Mouse (Mus musculus): ENCODE measurements at regions not wholly inside any gene's neighbourhood (a gene's known extent, or its start where the extent isn't known, plus 50 kb on each side); places are given as distances from the start of the nearest gene placed in this dataset.

- Histone ChIP-seq H3K4me2 (ENCODE audit: low read depth, low read length, poor library complexity, severe bottlenecking) (no peak overlapping the region), H3K9me3 (ENCODE audit: low read length) (no peaks in the 10 kb centered on the region), H3K27me3 (ENCODE audit: insufficient read depth, low read length) (no peaks in the 10 kb centered on the region), H3K36me3 (ENCODE audit: insufficient read depth, low read length) (no peaks in the 10 kb centered on the region), H3K9ac (replicated peaks; ENCODE audit: low read length, poor library complexity, severe bottlenecking) (no peak overlapping the region), H3K27ac (ENCODE audit: low read depth, low read length) (no peak overlapping the region), H3K4me3 (ENCODE audit: low read depth, low read length) (no peak overlapping the region), H3K4me1 (ENCODE audit: insufficient read depth, low read length) (no peaks in the 10 kb centered on the region)
- DNase-seq (ENCODE audit: low spot score) (peak; percentile 73), ATAC-seq (ENCODE audit: low FRiP score) (no peak)
- WGBS = 80% methylated on average over 1 of the region's 1 CpGs
- TF ChIP-seq CTCF (IDR thresholded peaks at IDR 0.05) = no peak
Measured at GRCm38 (mm10) chr11:55712350-55712749, 104.4 kb upstream of the Glra1 start.

DNA sequence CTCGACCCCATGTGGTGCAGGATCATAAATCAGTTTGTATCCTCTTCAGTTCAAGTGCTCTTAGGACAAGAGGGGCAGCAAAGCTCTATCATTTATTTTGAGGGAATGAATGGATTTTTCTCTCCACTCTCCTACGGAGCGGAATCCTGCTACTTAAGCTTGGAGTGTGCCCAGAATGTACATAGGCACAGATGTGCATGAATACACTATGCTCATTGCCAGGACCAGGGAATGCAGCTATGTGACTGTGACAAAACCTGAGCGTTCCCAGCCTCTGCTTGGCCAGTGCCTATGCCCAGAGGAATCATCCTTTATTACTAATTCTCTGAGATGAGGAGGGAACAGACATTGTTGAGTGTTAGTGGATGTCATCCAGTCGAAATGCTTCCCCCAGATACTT, 99.5 kb upstream of the Glra1 start:
- no peaks in the 10 kb centered on the region for H3K36me3 ChIP-seq (ENCODE audit: insufficient read depth, low read length)
- no peaks in the 10 kb centered on the region for H3K27me3 ChIP-seq (ENCODE audit: insufficient read depth, low read length)
- H3K27ac ChIP-seq (ENCODE audit: low read depth, low read length) = no peak overlapping the region
- no peaks in the 10 kb centered on the region for H3K9me3 ChIP-seq (ENCODE audit: low read length)
- no peaks in the 10 kb centered on the region for H3K4me1 ChIP-seq (ENCODE audit: insufficient read depth, low read length)
- H3K4me3 ChIP-seq (ENCODE audit: low read depth, low read length) = no peak overlapping the region
- WGBS = 73% methylated on average over 5 of the region's 5 CpGs
- no peak for TF ChIP-seq CTCF (IDR thresholded peaks at IDR 0.05)
- no peak overlapping the region for H3K9ac ChIP-seq (replicated peaks; ENCODE audit: low read length, poor library complexity, severe bottlenecking)
- no peak for DNase-seq (ENCODE audit: low spot score)
- ATAC-seq (ENCODE audit: low FRiP score) = no peak
- no peak overlapping the region for H3K4me2 ChIP-seq (ENCODE audit: low read depth, low read length, poor library complexity, severe bottlenecking)

- H3K4me2 ChIP-seq (ENCODE audit: low read depth, low read length, poor library complexity, severe bottlenecking) = no peak overlapping the region
- no peak overlapping the region for H3K4me3 ChIP-seq (ENCODE audit: low read depth, low read length)
- WGBS = 86% methylated on average over 2 of the region's 2 CpGs
- no peak overlapping the region for H3K27ac ChIP-seq (ENCODE audit: low read depth, low read length)
- DNase-seq (ENCODE audit: low spot score) (no peak), ATAC-seq (ENCODE audit: low FRiP score) (no peak)
- H3K4me1 ChIP-seq (ENCODE audit: insufficient read depth, low read length) = no peaks in the 10 kb centered on the region
- H3K27me3 ChIP-seq (ENCODE audit: insufficient read depth, low read length) = no peaks in the 10 kb centered on the region
- H3K9me3 ChIP-seq (ENCODE audit: low read length) = no peaks in the 10 kb centered on the region
- H3K9ac ChIP-seq (replicated peaks; ENCODE audit: low read length, poor library complexity, severe bottlenecking) = no peak overlapping the region
- TF ChIP-seq CTCF (IDR thresholded peaks at IDR 0.05) = no peak
- no peaks in the 10 kb centered on the region for H3K36me3 ChIP-seq (ENCODE audit: insufficient read depth, low read length)
Measured at GRCm38 (mm10) chr11:55701921-55702320, 93.9 kb upstream of the Glra1 start.

- H3K36me3 ChIP-seq (ENCODE audit: insufficient read depth, low read length) = no peaks in the 10 kb centered on the region
- no peak overlapping the region for H3K27ac ChIP-seq (ENCODE audit: low read depth, low read length)
- DNase-seq (ENCODE audit: low spot score) = no peak
- no peak overlapping the region for H3K4me3 ChIP-seq (ENCODE audit: low read depth, low read length)
- ATAC-seq (ENCODE audit: low FRiP score) = no peak
- H3K4me1 ChIP-seq (ENCODE audit: insufficient read depth, low read length) = no peaks in the 10 kb centered on the region
- TF ChIP-seq CTCF (IDR thresholded peaks at IDR 0.05) = no peak
- WGBS = 25% methylated on average over 3 of the region's 3 CpGs
- no peak overlapping the region for H3K4me2 ChIP-seq (ENCODE audit: low read depth, low read length, poor library complexity, severe bottlenecking)
- no peak overlapping the region for H3K9ac ChIP-seq (replicated peaks; ENCODE audit: low read length, poor library complexity, severe bottlenecking)
- no peaks in the 10 kb centered on the region for H3K27me3 ChIP-seq (ENCODE audit: insufficient read depth, low read length)
- no peaks in the 10 kb centered on the region for H3K9me3 ChIP-seq (ENCODE audit: low read length)
Measured at GRCm38 (mm10) chr11:55685031-55685519, 77.1 kb upstream of the Glra1 start.

- H3K27ac ChIP-seq (ENCODE audit: low read depth, low read length) = no peak overlapping the region
- H3K4me2 ChIP-seq (ENCODE audit: low read depth, low read length, poor library complexity, severe bottlenecking) = no peak overlapping the region
- 48% methylated on average over 10 of the region's 10 CpGs for WGBS
- DNase-seq (ENCODE audit: low spot score) (no peak), ATAC-seq (ENCODE audit: low FRiP score) (no peak)
- no peaks in the 10 kb centered on the region for H3K4me1 ChIP-seq (ENCODE audit: insufficient read depth, low read length)
- no peak overlapping the region for H3K9ac ChIP-seq (replicated peaks; ENCODE audit: low read length, poor library complexity, severe bottlenecking)
- no peaks in the 10 kb centered on the region for H3K27me3 ChIP-seq (ENCODE audit: insufficient read depth, low read length)
- H3K4me3 ChIP-seq (ENCODE audit: low read depth, low read length) = no peak overlapping the region
- no peaks in the 10 kb centered on the region for H3K9me3 ChIP-seq (ENCODE audit: low read length)
- no peaks in the 10 kb centered on the region for H3K36me3 ChIP-seq (ENCODE audit: insufficient read depth, low read length)
- no peak for TF ChIP-seq CTCF (IDR thresholded peaks at IDR 0.05)
Measured at GRCm38 (mm10) chr11:55682351-55682961, 74.5 kb upstream of the Glra1 start.

- Histone ChIP-seq H3K27me3 (ENCODE audit: insufficient read depth, low read length) (no peaks in the 10 kb centered on the region), H3K4me1 (ENCODE audit: insufficient read depth, low read length) (no peaks in the 10 kb centered on the region), H3K4me2 (ENCODE audit: low read depth, low read length, poor library complexity, severe bottlenecking) (no peak overlapping the region), H3K9me3 (ENCODE audit: low read length) (no peaks in the 10 kb centered on the region), H3K27ac (ENCODE audit: low read depth, low read length) (no peak overlapping the region), H3K4me3 (ENCODE audit: low read depth, low read length) (no peak overlapping the region), H3K9ac (replicated peaks; ENCODE audit: low read length, poor library complexity, severe bottlenecking) (no peak overlapping the region), H3K36me3 (ENCODE audit: insufficient read depth, low read length) (no peaks in the 10 kb centered on the region)
- 69% methylated on average over 21 of the region's 21 CpGs for whole genome bisulfite sequencing
- TF ChIP-seq CTCF (IDR thresholded peaks at IDR 0.05) = 0 out of 2 replicates have a peak, but pooled peaks have one; percentile 2
- DNase-seq (ENCODE audit: low spot score) (peak; percentile 67), ATAC-seq (ENCODE audit: low FRiP score) (no peak)
Measured at GRCm38 (mm10) chr11:55681226-55681980, 73.4 kb upstream of the Glra1 start.
